Mouse (Mus musculus) cerebellum, postnatal 36 days (tissue): Measurements from ENCODE around the gene Mcur1.

Source experiments
- DNase-seq, 2 experiments: peaks; one replicate each; pipeline ENCODE4 v3.0.0; 2021 to 2022; ENCODE audit warnings: mixed read lengths in 2 of 2

The Mcur1 gene

DNA sequence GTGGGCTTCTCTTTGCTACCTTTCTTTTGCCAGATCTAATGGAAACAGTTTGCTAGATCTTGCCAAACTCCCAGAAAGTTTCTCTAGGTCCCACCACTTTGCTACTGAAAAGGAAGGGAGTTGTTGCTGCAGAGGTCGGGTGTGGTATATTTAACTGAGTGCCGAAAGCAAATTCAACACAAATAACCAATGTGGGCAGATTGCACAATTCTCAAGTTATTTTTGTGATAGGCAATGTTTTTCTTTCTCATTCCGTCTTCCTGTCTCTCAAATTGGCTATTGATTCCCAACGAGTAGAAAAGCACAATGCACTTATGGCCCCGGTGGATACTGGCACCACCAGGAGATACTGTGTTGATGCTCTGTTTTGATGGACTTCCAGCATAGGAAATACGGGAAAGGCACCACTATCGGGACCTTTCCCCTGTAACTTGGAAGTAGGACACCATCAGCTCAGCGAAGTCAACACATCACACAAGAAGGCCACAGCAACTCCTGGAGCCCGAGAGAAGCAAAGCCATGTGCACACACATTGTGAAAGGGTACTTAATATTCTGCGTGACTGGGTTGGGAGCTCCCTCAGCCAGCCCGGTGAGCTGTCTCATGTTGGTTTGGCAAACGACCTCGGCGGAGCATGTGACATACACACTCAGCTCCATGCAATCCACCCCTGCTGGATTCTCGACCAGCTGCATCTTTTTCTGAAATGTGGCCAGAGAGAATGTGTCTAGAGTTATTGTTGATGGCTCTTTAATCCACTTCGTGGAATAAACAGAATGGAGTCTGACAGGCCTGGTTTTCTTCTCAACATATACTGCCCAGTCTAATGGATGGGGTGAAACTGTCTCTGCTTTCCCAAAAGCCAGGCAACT is 35.3 kb downstream of the Mcur1 start:
- DNase-seq = no peak

DNA sequence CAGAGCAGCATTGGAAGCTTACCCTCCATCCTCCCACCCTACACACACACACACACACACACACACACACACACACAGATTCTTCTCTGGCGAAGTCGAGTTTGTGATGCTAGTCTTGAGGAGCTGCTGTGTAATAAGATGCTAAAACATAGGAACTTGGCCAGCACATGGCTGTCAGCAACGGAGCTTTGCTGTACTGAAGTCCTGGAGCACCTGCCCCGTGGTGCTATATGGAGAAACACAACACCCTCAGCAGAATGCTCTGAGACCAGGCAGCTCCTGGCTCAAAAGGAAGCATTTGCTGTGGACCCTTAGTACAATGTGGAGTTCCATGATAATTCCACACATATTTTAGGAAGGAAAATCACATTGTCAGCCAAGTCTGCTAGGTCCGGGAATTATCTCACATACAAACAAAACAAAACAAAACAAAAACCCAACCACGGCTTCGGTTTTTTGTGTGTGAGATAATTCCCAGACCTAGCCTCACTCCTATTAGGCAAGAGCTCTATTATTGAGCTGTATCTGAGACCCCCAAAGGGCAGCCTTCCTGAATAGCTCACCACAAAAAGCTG is 36.0 kb downstream of the Mcur1 start:
- no peak for DNase-seq

DNA sequence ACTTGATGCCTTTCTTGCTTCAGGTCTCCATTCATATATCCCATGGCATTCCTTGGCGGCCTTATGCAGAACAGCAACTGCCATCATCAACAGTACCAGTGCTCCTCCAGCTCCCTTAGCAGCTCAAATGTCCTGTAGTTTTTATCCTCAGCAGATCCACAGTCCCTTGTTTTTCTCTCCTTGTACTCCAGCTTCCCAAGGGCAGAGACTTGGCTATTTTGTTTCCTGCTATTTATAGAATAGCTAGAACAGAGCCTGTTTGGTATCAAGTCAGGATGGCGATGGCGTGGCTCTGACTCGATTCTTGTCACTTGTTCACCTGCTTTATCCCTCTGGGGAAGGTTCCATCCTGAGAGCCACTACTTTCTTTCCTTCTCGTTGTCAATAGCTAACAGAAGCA is 38.1 kb downstream of the Mcur1 start:
- DNase-seq = no peak

DNA sequence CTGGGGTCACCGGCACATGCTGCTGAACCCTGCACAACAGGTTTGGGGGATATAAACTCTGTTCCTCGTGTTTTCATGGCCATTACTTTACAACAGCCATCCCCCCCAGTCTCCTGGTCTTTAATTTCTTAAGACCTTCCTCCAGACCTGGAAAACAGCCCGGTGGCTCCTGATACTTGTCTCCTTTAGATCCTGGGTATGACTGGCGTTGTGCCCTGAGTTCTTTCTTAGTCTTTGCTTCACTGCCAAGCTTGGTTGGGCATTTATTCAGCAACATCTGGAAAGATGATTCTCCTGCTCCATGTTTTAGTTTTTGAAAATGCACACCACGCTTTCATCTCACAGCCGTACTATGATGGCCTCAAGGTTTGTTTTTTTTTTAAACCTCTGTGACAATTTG is 40.7 kb downstream of the Mcur1 start:
- DNase-seq = no peak

DNA sequence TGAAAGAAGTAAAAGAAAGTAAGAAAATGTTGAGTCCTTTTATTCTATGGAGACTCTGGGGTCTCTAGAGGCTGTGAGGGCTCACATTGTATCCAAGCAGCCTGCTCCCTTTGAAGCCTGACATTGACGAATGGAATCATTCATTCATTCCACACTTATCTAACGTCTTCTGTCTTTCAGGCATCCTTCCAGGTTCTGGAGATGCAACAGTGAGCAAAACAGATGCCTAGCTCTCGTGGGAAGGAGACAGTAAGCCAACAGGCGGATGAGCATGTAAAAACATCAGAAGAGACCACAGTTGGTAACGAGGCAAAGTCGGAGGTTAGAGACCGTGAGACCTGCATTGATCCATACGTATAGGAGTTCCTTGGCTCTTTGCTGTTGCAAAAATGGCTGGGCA is 42.6 kb downstream of the Mcur1 start:
- no peak for DNase-seq

DNA sequence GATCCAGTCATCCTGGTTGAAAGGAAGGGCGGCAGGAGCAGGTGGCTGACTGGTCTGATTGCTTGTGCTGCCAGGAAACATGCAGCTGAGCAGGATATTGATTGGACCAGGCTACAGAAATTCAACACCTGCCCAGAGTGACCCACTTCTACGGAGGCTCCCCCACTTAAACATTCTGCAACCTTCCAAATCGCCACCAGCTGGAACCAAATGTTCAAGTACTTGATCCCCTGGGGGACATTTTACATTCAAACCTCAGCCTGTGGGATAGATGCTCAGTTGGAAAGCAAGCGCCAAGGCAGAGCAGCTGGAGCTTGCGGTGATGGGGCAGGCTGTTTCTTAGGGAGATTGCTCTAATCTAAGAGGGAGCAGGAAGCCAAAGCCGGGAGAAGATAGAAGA is 43.1 kb downstream of the Mcur1 start:
- no peak for DNase-seq

DNA sequence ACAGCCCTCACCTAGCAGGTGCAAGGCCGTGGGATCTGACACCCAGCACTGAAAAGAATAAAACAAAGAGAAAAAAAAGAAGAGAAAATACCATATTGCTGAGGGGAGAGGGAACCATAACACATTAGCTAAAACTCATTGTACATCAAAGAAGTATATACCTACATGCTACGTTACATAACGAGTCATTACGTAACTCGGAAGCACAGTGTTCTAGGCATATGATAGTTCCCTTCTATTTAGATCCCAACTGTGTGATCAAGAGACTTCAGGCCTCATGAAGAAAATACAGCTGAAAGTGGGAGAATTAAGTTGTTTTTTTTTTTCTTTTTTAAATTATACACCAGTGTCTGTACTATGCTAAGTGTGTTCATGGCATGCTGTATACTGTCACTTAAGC is 43.9 kb downstream of the Mcur1 start:
- DNase-seq = no peak

DNA sequence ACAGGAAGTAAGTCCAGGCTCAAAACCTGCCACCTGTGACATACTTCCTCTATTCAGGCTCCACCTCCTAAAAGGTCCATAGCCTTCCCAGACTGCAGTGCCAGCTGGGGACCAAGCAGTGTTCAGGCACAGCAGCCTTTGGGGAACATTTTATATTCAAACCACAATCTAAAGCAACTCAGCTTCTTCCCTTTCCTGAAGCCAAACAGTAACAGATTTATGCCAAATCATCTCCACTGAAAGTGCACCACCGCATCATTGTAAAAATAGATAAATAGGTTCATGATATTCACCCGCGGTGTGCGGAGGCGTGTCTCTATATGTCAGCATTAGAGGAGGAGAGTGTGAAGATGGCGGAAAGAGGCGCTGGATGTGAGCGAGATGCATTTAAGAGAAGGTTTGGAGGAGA is 45.0 kb downstream of the Mcur1 start:
- no peak for DNase-seq

DNA sequence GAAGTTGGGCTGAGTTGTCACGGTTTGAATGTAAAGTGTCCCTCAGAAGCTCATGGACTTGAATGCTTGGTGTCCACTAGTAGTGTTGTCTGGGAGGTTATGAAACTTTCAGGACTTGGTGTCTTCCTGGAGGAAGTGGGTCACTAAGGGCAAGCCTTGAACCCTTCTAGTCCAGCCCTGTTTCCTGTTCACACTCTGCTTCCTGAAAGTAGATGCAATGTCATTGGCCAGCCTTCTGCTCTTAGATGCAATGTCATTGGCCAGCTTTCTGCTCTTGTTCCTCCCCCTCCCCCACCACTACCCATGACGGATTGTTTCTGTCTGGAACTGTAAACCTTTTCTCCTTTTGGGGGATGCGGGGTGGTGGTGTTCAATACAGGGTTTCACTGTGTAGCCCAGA is 47.3 kb downstream of the Mcur1 start:
- DNase-seq = no peak

DNA sequence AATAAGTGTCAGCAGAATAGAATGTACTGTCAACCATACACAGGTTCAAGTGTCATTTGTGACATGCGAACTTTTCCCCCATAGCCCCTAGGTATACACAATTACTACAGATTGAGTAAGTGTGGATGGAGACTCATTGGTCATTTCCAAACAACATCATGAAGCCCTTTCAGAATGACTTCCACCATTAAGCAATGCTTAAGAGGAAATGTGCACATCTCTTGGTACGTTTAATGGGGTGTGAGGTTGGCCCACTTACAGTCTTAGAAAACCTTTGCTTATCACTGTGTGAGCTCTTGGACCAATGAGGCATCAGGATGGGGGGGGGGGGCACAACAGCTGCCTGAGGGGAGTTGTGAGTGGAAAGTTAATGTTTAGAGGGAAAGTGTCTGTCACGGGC is 54.2 kb downstream of the Mcur1 start:
- DNase-seq = no peak

DNA sequence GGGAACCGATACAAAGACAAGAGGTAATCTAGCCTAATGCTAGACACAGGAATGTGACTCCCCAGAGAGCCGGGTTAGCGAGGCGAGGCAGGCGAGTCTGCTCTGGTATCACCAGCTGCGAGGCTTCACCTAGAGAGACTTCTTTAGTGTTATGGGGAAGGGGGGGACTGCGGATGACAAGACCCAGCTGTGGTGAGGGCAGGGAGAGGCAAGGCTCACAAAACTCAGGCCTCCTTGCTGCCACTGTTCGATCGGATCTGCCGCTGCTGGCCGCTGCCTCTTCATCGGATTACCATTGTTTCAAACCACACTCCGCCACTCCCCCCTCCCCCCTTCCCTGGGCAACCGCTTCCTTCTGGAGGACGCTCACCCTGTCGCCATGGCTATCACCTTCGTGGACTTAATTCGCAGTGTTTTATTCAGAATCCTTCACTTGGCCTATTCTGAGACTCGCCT is 56.6 kb downstream of the Mcur1 start:
- peak in 1 of 2 experiments; percentile 22 for DNase-seq

DNA sequence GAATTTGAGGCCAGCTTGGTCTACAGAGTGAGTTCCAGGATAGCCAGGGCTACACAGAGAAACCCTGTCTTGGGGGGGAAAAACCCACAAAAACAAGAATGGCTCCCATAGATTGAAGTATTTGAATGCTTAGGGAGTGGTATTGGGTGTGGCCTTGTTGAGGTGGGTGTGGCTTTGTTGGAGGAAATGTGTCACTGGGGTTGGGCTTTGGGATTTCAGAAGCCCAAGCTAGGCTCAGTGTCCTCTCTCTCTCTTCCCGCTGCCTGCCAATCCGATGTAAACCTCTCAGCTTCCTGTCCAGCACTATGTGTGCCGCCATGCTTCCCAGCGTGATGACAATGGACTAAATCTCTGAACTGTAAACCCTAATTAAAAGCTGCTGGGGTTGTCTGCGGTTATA is 58.4 kb downstream of the Mcur1 start:
- no peak for DNase-seq

DNA sequence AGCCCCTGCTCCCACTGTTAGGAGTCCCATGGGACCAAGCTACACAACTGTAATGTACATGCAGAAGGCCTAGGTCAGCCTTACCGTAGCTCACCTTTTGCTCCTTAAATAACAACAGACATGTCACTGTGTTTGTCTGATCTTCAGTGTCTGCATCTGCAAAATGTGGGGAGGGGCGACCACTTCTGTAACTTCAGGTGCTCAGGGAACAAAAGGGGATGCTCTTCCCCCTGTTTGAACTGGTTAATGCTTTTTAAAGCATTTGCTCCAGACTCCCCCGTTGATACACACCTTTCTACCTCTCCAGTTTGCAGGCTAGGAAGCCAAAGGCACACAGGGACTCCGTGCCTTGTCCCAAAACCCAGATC is 59.5 kb downstream of the Mcur1 start:
- DNase-seq = no peak

DNA sequence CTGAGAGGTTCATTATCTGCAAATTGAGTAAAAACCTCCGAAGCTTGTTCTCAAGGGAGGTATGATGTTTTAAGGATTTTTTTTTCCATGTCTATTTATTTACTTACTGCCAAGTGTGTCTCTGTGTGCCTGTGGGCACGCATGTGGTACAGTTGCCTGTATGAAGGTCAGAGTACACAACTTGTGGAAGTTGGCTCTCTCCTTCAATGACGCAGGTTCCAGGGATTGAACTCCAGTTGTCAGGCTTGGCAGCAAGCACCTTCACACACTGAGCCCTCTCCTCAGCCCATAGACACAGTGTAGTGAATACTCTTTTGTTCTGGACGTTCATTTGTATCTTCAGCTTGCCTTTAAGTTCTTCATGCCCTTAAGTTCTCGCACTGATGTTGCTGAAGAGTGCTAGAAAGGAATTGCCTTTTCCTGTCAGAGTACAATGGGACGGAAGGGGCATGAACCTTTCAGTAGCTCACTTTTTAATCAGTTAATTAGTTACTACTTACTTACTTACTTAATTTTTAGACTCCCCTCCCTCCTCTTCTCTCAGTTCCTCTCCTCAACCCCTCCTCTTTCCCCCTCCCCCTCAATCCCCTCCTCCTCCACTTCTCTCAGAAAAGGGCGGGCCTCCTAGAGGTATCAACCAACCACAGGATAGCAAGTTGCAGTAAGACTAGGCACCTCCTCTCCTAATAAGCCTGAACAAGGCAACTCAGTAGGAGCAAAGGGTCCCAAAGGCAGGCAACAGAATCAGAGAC is 60.1 kb downstream of the Mcur1 start:
- DNase-seq = no peak

DNA sequence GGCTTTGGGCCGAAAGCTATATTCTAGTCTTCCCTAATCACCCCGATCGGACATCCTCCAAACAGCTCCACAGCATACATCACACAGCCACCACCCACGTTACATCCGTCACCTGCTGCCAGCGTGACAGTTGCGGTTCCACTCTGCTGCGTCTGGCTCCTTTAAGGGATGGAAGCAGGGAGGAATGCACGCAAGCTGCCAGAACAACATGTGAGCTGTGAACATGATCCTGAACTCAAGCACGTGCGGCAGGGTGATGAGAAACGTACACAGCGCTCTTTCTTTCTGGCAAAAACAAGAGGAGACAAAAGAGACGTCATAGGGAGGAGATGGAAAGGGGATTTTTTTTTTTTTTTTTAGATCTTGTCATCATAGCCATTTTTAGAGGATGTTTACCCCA is 61.1 kb downstream of the Mcur1 start:
- DNase-seq = peak in 1 of 2 experiments; percentile 22

DNA sequence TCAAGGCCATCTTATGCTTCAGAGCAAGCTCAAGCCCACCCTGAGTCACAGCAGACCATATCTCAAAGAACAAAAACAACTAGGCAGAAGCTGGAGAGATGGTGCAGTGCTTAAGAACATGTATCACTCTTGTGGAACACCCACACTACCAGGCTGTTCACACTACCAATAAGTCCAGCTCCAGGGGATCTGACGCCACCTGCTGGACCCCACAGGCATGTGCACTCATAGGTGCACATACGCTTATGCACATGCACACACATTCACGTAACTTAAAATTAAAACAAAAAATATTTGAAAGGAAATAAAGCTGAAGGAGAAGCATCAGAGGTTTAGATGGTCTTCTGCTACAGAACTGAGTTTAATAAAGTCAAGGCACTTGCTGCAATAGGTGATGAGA is 62.2 kb downstream of the Mcur1 start:
- DNase-seq = no peak

DNA sequence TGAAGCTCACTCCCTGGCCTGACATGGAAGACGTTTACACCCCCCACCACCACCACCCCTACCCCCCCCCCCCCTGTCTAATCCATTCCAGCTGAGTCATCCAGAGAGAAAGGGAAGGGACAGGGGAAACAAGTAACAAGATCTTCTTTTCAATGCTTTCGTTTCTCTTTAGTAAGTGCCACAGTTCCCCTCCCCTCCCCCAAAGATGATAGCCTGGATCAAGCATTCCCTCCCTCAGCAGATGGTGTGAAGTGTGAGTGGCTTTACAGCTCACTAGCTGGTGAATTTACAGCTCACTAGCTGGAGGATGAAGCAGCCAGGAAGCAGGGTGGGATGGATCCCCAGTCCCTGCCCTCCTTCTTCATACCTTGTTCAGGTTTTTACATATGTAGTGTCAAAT is 63.3 kb downstream of the Mcur1 start:
- no peak for DNase-seq

DNA sequence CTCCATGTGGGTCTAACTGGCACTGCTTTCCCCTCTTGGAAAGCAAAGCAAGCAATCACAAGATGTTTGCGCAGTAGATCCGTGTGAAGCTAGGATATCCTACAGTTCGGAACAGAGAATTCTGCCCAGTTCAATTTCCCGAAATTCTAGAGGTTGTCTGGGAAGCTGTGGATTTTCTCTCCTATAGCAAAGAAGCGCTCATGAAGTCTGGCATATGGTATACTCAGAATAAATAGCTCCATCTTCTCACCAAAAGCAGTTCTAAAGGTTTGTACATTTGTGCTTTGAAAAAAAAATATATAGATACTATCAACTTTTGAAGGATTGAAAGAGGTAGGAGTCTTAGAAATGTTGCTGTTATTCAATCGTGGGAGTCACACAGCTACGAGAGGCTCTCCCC is 64.3 kb downstream of the Mcur1 start:
- no peak for DNase-seq

DNA sequence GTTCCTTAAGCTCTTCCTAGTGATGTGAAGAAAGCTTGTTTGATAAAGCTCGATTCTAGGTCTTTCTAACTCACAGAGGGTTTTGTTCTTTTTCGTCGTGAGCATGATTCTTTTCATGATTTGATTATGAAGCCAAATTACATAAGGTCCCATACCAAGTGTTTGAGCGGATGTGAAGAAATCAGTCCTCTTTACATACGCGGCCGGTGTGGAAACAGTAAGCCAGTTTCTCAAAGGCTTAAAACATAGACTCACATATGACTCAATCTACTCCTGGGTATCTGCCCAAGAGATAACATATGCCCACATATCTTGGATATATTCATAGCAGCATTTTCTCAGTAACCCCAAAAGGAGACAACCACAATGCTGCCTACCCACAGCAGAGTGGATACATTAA is 66.3 kb downstream of the Mcur1 start:
- no peak for DNase-seq

DNA sequence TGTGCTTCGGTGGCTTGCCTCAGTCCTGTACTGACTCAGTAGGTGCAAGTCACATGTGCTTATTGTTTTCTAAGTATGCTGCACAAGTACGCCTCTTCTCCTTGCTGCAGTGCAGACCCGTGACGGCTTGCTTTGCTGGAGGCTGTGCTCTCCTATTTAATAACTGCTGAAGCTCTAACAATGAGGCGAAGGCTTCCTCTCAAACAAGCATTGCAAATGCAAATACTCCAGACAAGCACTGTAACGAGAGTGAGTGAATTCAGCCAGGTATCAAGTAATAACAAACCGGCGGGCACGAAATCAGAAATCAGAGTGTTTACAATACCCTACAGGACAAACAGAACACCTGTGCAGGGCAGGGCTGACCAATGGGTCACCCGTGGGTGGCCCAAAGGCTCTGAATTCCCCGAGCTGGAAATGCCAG is 66.9 kb downstream of the Mcur1 start:
- no peak for DNase-seq
